Mouse (Mus musculus) right cerebral cortex, adult 18-20 months (tissue): ENCODE measurements around the gene 4930562C15Rik.
A peak's percentile ranks its signal among the peaks of the same experiment; 100 is the strongest.
"Not testable (repeated sequence)": the region's sequence is repeated elsewhere in the genome, so short reads cannot be mapped to it uniquely, and the experiment has no call there.

Source experiments
- DNase-seq: peaks from one replicate; pipeline ENCODE4 v3.0.0; 2022; ENCODE audit warnings: mixed read lengths

The 4930562C15Rik gene

GRCm38 (mm10) chr16:4835191-4835590 lies at the start of gene 4930562C15Rik:
Gene 4930562C15Rik, plus strand, starts transcription at chr16:4835416.
- DNase-seq: no peak

- no peak for DNase-seq
Measured at GRCm38 (mm10) chr16:4785706-4786105, 49.5 kb upstream of the 4930562C15Rik start.

- DNase-seq: no peak
Measured at GRCm38 (mm10) chr16:4788176-4788575, 47.0 kb upstream of the 4930562C15Rik start.

GRCm38 (mm10) chr16:4789311-4789768 lies 45.9 kb upstream of the 4930562C15Rik start:
- no peak for DNase-seq

- peak; percentile 97 for DNase-seq
Measured at GRCm38 (mm10) chr16:4789810-4790559, 45.2 kb upstream of the 4930562C15Rik start, which contains the start of gene Cdip1. Gene Cdip1, minus strand, starts transcription at chr16:4790292.

GRCm38 (mm10) chr16:4791332-4791731 lies 43.9 kb upstream of the 4930562C15Rik start:
- DNase-seq: no peak

GRCm38 (mm10) chr16:4796631-4797030 lies 38.6 kb upstream of the 4930562C15Rik start:
- no peak for DNase-seq

GRCm38 (mm10) chr16:4818349-4818748 lies 16.9 kb upstream of the 4930562C15Rik start:
- DNase-seq: no peak

- not testable (repeated sequence) for DNase-seq
Measured at GRCm38 (mm10) chr16:4824466-4824865, 10.8 kb upstream of the 4930562C15Rik start.

- no peak for DNase-seq
Measured at GRCm38 (mm10) chr16:4827639-4828038, 7.6 kb upstream of the 4930562C15Rik start.

GRCm38 (mm10) chr16:4829271-4829900 lies 5.8 kb upstream of the 4930562C15Rik start:
- DNase-seq: no peak

- DNase-seq: peak; percentile 67
Measured at GRCm38 (mm10) chr16:4831650-4832419, 3.4 kb upstream of the 4930562C15Rik start.

- DNase-seq: peak; percentile 19
Measured at GRCm38 (mm10) chr16:4833858-4834257, 1.4 kb upstream of the 4930562C15Rik start.

- no peak for DNase-seq
Measured at GRCm38 (mm10) chr16:4837631-4838030, 2.4 kb downstream of the 4930562C15Rik start.

- no peak for DNase-seq
Measured at GRCm38 (mm10) chr16:4839552-4839951, 4.3 kb downstream of the 4930562C15Rik start.

GRCm38 (mm10) chr16:4840231-4840630 lies 5.0 kb downstream of the 4930562C15Rik start:
- DNase-seq: no peak

GRCm38 (mm10) chr16:4847041-4847440 lies 11.8 kb downstream of the 4930562C15Rik start:
- no peak for DNase-seq

- no peak for DNase-seq
Measured at GRCm38 (mm10) chr16:4848090-4848489, 12.9 kb downstream of the 4930562C15Rik start.

- no peak for DNase-seq
Measured at GRCm38 (mm10) chr16:4850361-4850760, 15.1 kb downstream of the 4930562C15Rik start.

- no peak for DNase-seq
Measured at GRCm38 (mm10) chr16:4850938-4851628, 15.9 kb downstream of the 4930562C15Rik start.

- no peak for DNase-seq
Measured at GRCm38 (mm10) chr16:4855046-4855650, 19.9 kb downstream of the 4930562C15Rik start.

- DNase-seq: no peak
Measured at GRCm38 (mm10) chr16:4861392-4861791, 26.2 kb downstream of the 4930562C15Rik start.
